Mouse (Mus musculus): ENCODE data around the gene Npm1. TPM values are rescaled to one million over a fixed set of nuclear protein-coding genes. Genes with fewer than 3 reads are reported as not detected.

Npm1 gene
- polyA plus RNA-seq, 1 experiment from 2014 or later = 704 TPM

GRCm38 (mm10) chr11:33145201-33146142 lies 17.5 kb downstream of the Npm1 start:
- H3K36me3 ChIP-seq (ENCODE audit: control insufficient read depth, insufficient read depth, low read length) = peaks cover 2% of the 10 kb centered on the region; the same call in 1 of the 2 replicates
- H3K9me3 ChIP-seq (replicated peaks; ENCODE audit: control insufficient read depth, low read length) = no peaks in the 10 kb centered on the region
- ATAC-seq (ENCODE audit: insufficient read depth, low FRiP score) = no peak
- no peak overlapping the region for H3K27ac ChIP-seq (ENCODE audit: low read length)
- H3K9ac ChIP-seq (ENCODE audit: low read length) = no peak overlapping the region
- 0 out of 2 replicates have a peak overlapping the region, but pooled peaks have one; percentile 4 for H3K4me3 ChIP-seq (replicated peaks; ENCODE audit: low read length)
- WGBS = 27% methylated on average over 7 of the region's 7 CpGs
- H3K4me2 ChIP-seq (ENCODE audit: low read depth, low read length) = no peak overlapping the region
- peaks cover 23% of the 10 kb centered on the region; the same call in 1 of the 2 replicates for H3K27me3 ChIP-seq (ENCODE audit: control insufficient read depth, insufficient read depth, low read length)
- H3K4me1 ChIP-seq (ENCODE audit: control insufficient read depth, insufficient read depth, low read length) = peaks cover 20% of the 10 kb centered on the region; the same call in 1 of the 2 replicates

GRCm38 (mm10) chr11:33143906-33144305 lies 19.1 kb downstream of the Npm1 start:
- Histone ChIP-seq H3K36me3 (ENCODE audit: control insufficient read depth, insufficient read depth, low read length) (no peaks in the 10 kb centered on the region), H3K4me2 (ENCODE audit: low read depth, low read length) (no peak overlapping the region), H3K4me3 (replicated peaks; ENCODE audit: low read length) (no peak overlapping the region), H3K4me1 (ENCODE audit: control insufficient read depth, insufficient read depth, low read length) (peaks cover 20% of the 10 kb centered on the region; the same call in 1 of the 2 replicates), H3K9ac (ENCODE audit: low read length) (no peak overlapping the region), H3K9me3 (replicated peaks; ENCODE audit: control insufficient read depth, low read length) (no peaks in the 10 kb centered on the region), H3K27me3 (ENCODE audit: control insufficient read depth, insufficient read depth, low read length) (peaks cover 23% of the 10 kb centered on the region; the same call in 1 of the 2 replicates), H3K27ac (ENCODE audit: low read length) (no peak overlapping the region)
- WGBS = 39% methylated on average over 9 of the region's 9 CpGs
- ATAC-seq (ENCODE audit: insufficient read depth, low FRiP score) = no peak

GRCm38 (mm10) chr11:33142801-33143200 lies 20.2 kb downstream of the Npm1 start:
- H3K27ac ChIP-seq (ENCODE audit: low read length) = no peak overlapping the region
- H3K4me1 ChIP-seq (ENCODE audit: control insufficient read depth, insufficient read depth, low read length) = peaks cover 14% of the 10 kb centered on the region; the same call in 1 of the 2 replicates
- no peak for ATAC-seq (ENCODE audit: insufficient read depth, low FRiP score)

GRCm38 (mm10) chr11:33140111-33140460 lies 22.9 kb downstream of the Npm1 start:
- Histone ChIP-seq H3K27me3 (ENCODE audit: control insufficient read depth, insufficient read depth, low read length) (peaks cover 11% of the 10 kb centered on the region; the same call in 1 of the 2 replicates), H3K4me3 (replicated peaks; ENCODE audit: low read length) (no peak overlapping the region), H3K4me1 (ENCODE audit: control insufficient read depth, insufficient read depth, low read length) (no peaks in the 10 kb centered on the region), H3K9me3 (replicated peaks; ENCODE audit: control insufficient read depth, low read length) (no peaks in the 10 kb centered on the region), H3K9ac (ENCODE audit: low read length) (no peak overlapping the region), H3K27ac (ENCODE audit: low read length) (no peak overlapping the region), H3K36me3 (ENCODE audit: control insufficient read depth, insufficient read depth, low read length) (no peaks in the 10 kb centered on the region), H3K4me2 (ENCODE audit: low read depth, low read length) (no peak overlapping the region)
- no peak for ATAC-seq (ENCODE audit: insufficient read depth, low FRiP score)
- 91% methylated on average over 5 of the region's 5 CpGs for WGBS

More at GRCm38 (mm10) chr11:33142801-33143200, 20.2 kb downstream of the Npm1 start:
- Histone ChIP-seq H3K4me2 (ENCODE audit: low read depth, low read length) (no peak overlapping the region), H3K36me3 (ENCODE audit: control insufficient read depth, insufficient read depth, low read length) (no peaks in the 10 kb centered on the region), H3K9me3 (replicated peaks; ENCODE audit: control insufficient read depth, low read length) (no peaks in the 10 kb centered on the region), H3K27me3 (ENCODE audit: control insufficient read depth, insufficient read depth, low read length) (peaks cover 23% of the 10 kb centered on the region; the same call in 1 of the 2 replicates), H3K9ac (ENCODE audit: low read length) (no peak overlapping the region), H3K4me3 (replicated peaks; ENCODE audit: low read length) (no peak overlapping the region)
- 86% methylated on average over 1 of the region's 1 CpGs for WGBS

GRCm38 (mm10) chr11:33139458-33140110 lies 23.4 kb downstream of the Npm1 start:
- H3K4me2 ChIP-seq (ENCODE audit: low read depth, low read length) = no peak overlapping the region
- H3K36me3 ChIP-seq (ENCODE audit: control insufficient read depth, insufficient read depth, low read length) = no peaks in the 10 kb centered on the region
- H3K4me3 ChIP-seq (replicated peaks; ENCODE audit: low read length) = no peak overlapping the region
- WGBS = 68% methylated on average over 9 of the region's 9 CpGs
- H3K9ac ChIP-seq (ENCODE audit: low read length) = no peak overlapping the region
- H3K9me3 ChIP-seq (replicated peaks; ENCODE audit: control insufficient read depth, low read length) = no peaks in the 10 kb centered on the region
- H3K4me1 ChIP-seq (ENCODE audit: control insufficient read depth, insufficient read depth, low read length) = no peaks in the 10 kb centered on the region
- ATAC-seq (ENCODE audit: insufficient read depth, low FRiP score) = no peak
- H3K27ac ChIP-seq (ENCODE audit: low read length) = no peak overlapping the region
- H3K27me3 ChIP-seq (ENCODE audit: control insufficient read depth, insufficient read depth, low read length) = peaks cover 6% of the 10 kb centered on the region; the same call in 1 of the 2 replicates

- Histone ChIP-seq H3K9me3 (replicated peaks; ENCODE audit: control insufficient read depth, low read length) (no peaks in the 10 kb centered on the region), H3K36me3 (ENCODE audit: control insufficient read depth, insufficient read depth, low read length) (no peaks in the 10 kb centered on the region), H3K27me3 (ENCODE audit: control insufficient read depth, insufficient read depth, low read length) (no peaks in the 10 kb centered on the region), H3K4me1 (ENCODE audit: control insufficient read depth, insufficient read depth, low read length) (no peaks in the 10 kb centered on the region), H3K27ac (ENCODE audit: low read length) (no peak overlapping the region), H3K4me2 (ENCODE audit: low read depth, low read length) (no peak overlapping the region), H3K9ac (ENCODE audit: low read length) (no peak overlapping the region), H3K4me3 (replicated peaks; ENCODE audit: low read length) (no peak overlapping the region)
- 86% methylated on average over 5 of the region's 5 CpGs for WGBS
- no peak for ATAC-seq (ENCODE audit: insufficient read depth, low FRiP score)
Observed at GRCm38 (mm10) chr11:33138686-33139085, 24.3 kb downstream of the Npm1 start.

- Histone ChIP-seq H3K9ac (ENCODE audit: low read length) (no peak overlapping the region), H3K4me3 (replicated peaks; ENCODE audit: low read length) (no peak overlapping the region), H3K4me2 (ENCODE audit: low read depth, low read length) (no peak overlapping the region), H3K9me3 (replicated peaks; ENCODE audit: control insufficient read depth, low read length) (no peaks in the 10 kb centered on the region), H3K36me3 (ENCODE audit: control insufficient read depth, insufficient read depth, low read length) (no peaks in the 10 kb centered on the region), H3K4me1 (ENCODE audit: control insufficient read depth, insufficient read depth, low read length) (no peaks in the 10 kb centered on the region), H3K27me3 (ENCODE audit: control insufficient read depth, insufficient read depth, low read length) (no peaks in the 10 kb centered on the region), H3K27ac (ENCODE audit: low read length) (no peak overlapping the region)
- no peak for ATAC-seq (ENCODE audit: insufficient read depth, low FRiP score)
- WGBS = 90% methylated on average over 8 of the region's 8 CpGs
Observed at GRCm38 (mm10) chr11:33134391-33134986, 28.5 kb downstream of the Npm1 start.

DNA sequence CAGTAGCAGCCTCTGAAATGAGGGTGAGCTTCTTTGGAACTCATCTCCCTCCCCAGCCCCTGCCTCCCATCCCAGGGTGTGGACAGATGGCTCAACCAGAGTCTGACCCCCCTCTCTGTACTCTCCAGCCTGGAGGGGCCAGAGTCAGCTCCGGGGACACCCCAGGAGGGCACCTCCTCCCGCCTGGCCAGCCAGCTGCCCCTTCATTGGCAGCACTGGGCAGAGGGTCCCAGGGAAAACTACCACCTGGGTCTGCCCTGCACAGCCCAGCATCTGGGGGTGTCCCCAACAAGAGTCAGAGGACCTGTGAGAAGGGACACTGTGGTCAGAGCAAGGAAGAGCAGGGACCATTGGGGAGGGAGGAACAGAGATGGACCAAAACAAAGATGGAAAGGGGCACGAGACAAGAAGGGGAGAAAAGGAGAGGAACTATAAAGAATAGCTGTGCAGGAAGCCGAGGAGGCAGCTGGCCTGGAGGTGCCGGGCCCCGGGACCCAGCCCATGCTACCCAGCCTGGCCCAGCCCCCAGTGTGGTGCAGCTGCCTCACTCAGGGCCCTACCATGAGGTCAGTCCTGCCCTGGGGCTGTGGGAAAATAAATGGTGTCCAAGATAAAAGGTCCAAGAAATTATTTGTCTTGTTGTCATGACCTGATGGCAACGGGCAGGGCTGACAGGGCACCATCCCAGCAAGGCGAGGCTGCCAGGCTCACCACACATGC lies 30.2 kb downstream of the Npm1 start:
- H3K9me3 ChIP-seq (replicated peaks; ENCODE audit: control insufficient read depth, low read length) = no peaks in the 10 kb centered on the region
- H3K9ac ChIP-seq (ENCODE audit: low read length) = no peak overlapping the region
- no peaks in the 10 kb centered on the region for H3K36me3 ChIP-seq (ENCODE audit: control insufficient read depth, insufficient read depth, low read length)
- no peak for ATAC-seq (ENCODE audit: insufficient read depth, low FRiP score)
- H3K4me2 ChIP-seq (ENCODE audit: low read depth, low read length) = no peak overlapping the region
- 58% methylated on average over 8 of the region's 8 CpGs for WGBS
- no peaks in the 10 kb centered on the region for H3K4me1 ChIP-seq (ENCODE audit: control insufficient read depth, insufficient read depth, low read length)
- no peaks in the 10 kb centered on the region for H3K27me3 ChIP-seq (ENCODE audit: control insufficient read depth, insufficient read depth, low read length)
- no peak overlapping the region for H3K4me3 ChIP-seq (replicated peaks; ENCODE audit: low read length)
- H3K27ac ChIP-seq (ENCODE audit: low read length) = no peak overlapping the region
